Mouse (Mus musculus) kidney, adult 2 months (tissue): ENCODE measurements around the gene Syt17.

Source experiments
- CTCF ChIP-seq: fragments of 200-500 bp; conservative IDR thresholded peaks from 2 replicates; pipeline ENCODE4 v1.5.1; 2011; ENCODE audit warnings: low read depth, mild to moderate bottlenecking, control low read depth, low read length, moderate library complexity, mixed read lengths; ENCODE audit not compliant: insufficient read depth, insufficient read length
- POLR2A ChIP-seq: fragments of 200-500 bp; IDR thresholded peaks from one replicate; pipeline ENCODE4 v1.6.1; 2011; ENCODE audit warnings: low read depth, low read length, control low read depth

- no peak for TF ChIP-seq POLR2A
- TF ChIP-seq CTCF, result no peak
Observed at GRCm38 (mm10) chr7:118453722-118454121, 5.7 kb upstream of the Syt17 start.
